Mouse (Mus musculus) kidney, adult 18-20 months (tissue): Measurements from ENCODE around the gene Rcor1.

Experiments
- DNase-seq: peaks from one replicate; pipeline ENCODE4 v3.0.0; 2021

Rcor1 gene

GRCm38 (mm10) chr12:111071009-111071408 is 31.9 kb downstream of the Rcor1 start:
- DNase-seq = no peak

GRCm38 (mm10) chr12:111071477-111072152 is 32.5 kb downstream of the Rcor1 start:
- DNase-seq = peak; percentile 71

GRCm38 (mm10) chr12:111076385-111076965 is 37.3 kb downstream of the Rcor1 start:
- DNase-seq = peak; percentile 36

- DNase-seq = no peak
Observed at GRCm38 (mm10) chr12:111085579-111085978, 46.4 kb downstream of the Rcor1 start.

- DNase-seq = no peak
Observed at GRCm38 (mm10) chr12:111087066-111087465, 47.9 kb downstream of the Rcor1 start.

- peak; percentile 77 for DNase-seq
Observed at GRCm38 (mm10) chr12:111088186-111088585, 49.0 kb downstream of the Rcor1 start.

- no peak for DNase-seq
Observed at GRCm38 (mm10) chr12:111088731-111089141, 49.6 kb downstream of the Rcor1 start.

GRCm38 (mm10) chr12:111089145-111089544 is 50.0 kb downstream of the Rcor1 start:
- DNase-seq = peak; percentile 45

- DNase-seq = peak; percentile 32
Observed at GRCm38 (mm10) chr12:111090801-111091200, 51.6 kb downstream of the Rcor1 start.

- peak; percentile 61 for DNase-seq
Observed at GRCm38 (mm10) chr12:111091981-111092380, 52.8 kb downstream of the Rcor1 start.

GRCm38 (mm10) chr12:111094073-111094472 is 54.9 kb downstream of the Rcor1 start:
- DNase-seq = no peak

- DNase-seq = peak; percentile 27
Observed at GRCm38 (mm10) chr12:111095086-111095485, 55.9 kb downstream of the Rcor1 start.

GRCm38 (mm10) chr12:111096249-111096648 is 57.1 kb downstream of the Rcor1 start:
- DNase-seq = no peak

- DNase-seq = no peak
Observed at GRCm38 (mm10) chr12:111097036-111097435, 57.9 kb downstream of the Rcor1 start.

GRCm38 (mm10) chr12:111111176-111111575 is 72.0 kb downstream of the Rcor1 start:
- DNase-seq = no peak

GRCm38 (mm10) chr12:111114593-111114992 is 75.4 kb downstream of the Rcor1 start:
- no peak for DNase-seq

GRCm38 (mm10) chr12:111119506-111120085 is 80.4 kb downstream of the Rcor1 start:
- no peak for DNase-seq

- DNase-seq = no peak
Observed at GRCm38 (mm10) chr12:111120976-111121645, 82.0 kb downstream of the Rcor1 start.

- peak; percentile 31 for DNase-seq
Observed at GRCm38 (mm10) chr12:111122332-111122852, 83.2 kb downstream of the Rcor1 start.

GRCm38 (mm10) chr12:111124601-111125260 is 85.6 kb downstream of the Rcor1 start:
- DNase-seq = no peak

GRCm38 (mm10) chr12:111125666-111126065 is 86.5 kb downstream of the Rcor1 start:
- DNase-seq = no peak

- DNase-seq = peak; percentile 10
Observed at GRCm38 (mm10) chr12:111134169-111134568, 95.0 kb downstream of the Rcor1 start.
